Mouse (Mus musculus): ENCODE data around the gene Cadm4. TPM values are rescaled to one million over a fixed set of nuclear protein-coding genes. Genes with fewer than 3 reads are reported as not detected.

The Cadm4 gene
- polyA plus RNA-seq, 1 experiment, result 66.4 TPM

- peaks cover 4% of the 10 kb centered on the region; the same call in 1 of the 2 replicates for H3K4me1 ChIP-seq (ENCODE audit: control insufficient read depth, insufficient read depth, low read length)
- peak; percentile 24 for DNase-seq
These were observed 19.1 kb downstream of the Cadm4 start for GRCm38 (mm10) chr7:24500929-24501328.

GRCm38 (mm10) chr7:24501492-24501891, 19.7 kb downstream of the Cadm4 start:
- Histone ChIP-seq H3K27me3 (replicated peaks; ENCODE audit: control insufficient read depth, insufficient read depth, low read length) (no peaks in the 10 kb centered on the region), H3K27ac (ENCODE audit: insufficient read depth, low read depth, low read length) (no peak overlapping the region), H3K4me3 (ENCODE audit: insufficient read depth, low read depth, low read length) (no peak overlapping the region), H3K36me3 (ENCODE audit: control insufficient read depth, insufficient read depth, low read length) (no peaks in the 10 kb centered on the region), H3K4me1 (ENCODE audit: control insufficient read depth, insufficient read depth, low read length) (peaks cover 4% of the 10 kb centered on the region; the same call in 1 of the 2 replicates)
- peak; percentile 39 for DNase-seq
- TF ChIP-seq CTCF (conservative IDR thresholded peaks at IDR 0.05; ENCODE audit: insufficient read depth, insufficient read length, low read depth, low read length) (peak; percentile 31), POLR2A (IDR thresholded peaks at IDR 0.05; ENCODE audit: low read depth, low read length) (no peak)
- 67% methylated on average over 21 of the region's 21 CpGs for whole genome bisulfite sequencing

More at GRCm38 (mm10) chr7:24500929-24501328, 19.1 kb downstream of the Cadm4 start:
- Histone ChIP-seq H3K27ac (ENCODE audit: insufficient read depth, low read depth, low read length) (no peak overlapping the region), H3K27me3 (replicated peaks; ENCODE audit: control insufficient read depth, insufficient read depth, low read length) (no peaks in the 10 kb centered on the region), H3K36me3 (ENCODE audit: control insufficient read depth, insufficient read depth, low read length) (no peaks in the 10 kb centered on the region), H3K4me3 (ENCODE audit: insufficient read depth, low read depth, low read length) (no peak overlapping the region)
- no peak for TF ChIP-seq POLR2A (IDR thresholded peaks at IDR 0.05; ENCODE audit: low read depth, low read length)
- TF ChIP-seq CTCF (conservative IDR thresholded peaks at IDR 0.05; ENCODE audit: insufficient read depth, insufficient read length, low read depth, low read length), result peak; percentile 37
- 50% methylated on average over 7 of the region's 7 CpGs for WGBS

DNA sequence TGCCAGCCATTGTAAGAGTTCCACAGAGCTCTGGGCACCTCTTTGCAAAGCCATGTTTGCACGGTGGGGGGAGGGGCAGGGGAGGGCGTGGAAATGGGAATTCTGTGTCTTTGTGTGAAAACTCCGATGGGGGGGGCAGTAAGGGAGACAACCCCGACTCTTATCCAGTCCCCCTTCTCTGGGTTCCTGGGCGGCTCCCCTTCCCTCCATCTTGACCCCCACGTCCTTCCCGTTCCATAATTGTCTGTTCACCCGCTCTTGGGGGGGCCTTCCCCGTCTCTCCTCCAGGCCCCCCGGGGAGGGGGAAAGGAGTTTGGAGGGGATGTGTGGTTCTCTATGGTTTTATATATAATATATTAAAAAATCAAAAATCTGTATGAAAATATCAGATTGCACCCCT, 22.2 kb downstream of the Cadm4 start:
- DNase-seq, result no peak
- Histone ChIP-seq H3K4me1 (ENCODE audit: control insufficient read depth, insufficient read depth, low read length) (peaks cover 7% of the 10 kb centered on the region; the same call in 1 of the 2 replicates), H3K4me3 (ENCODE audit: insufficient read depth, low read depth, low read length) (no peak overlapping the region), H3K36me3 (ENCODE audit: control insufficient read depth, insufficient read depth, low read length) (no peaks in the 10 kb centered on the region), H3K27ac (ENCODE audit: insufficient read depth, low read depth, low read length) (no peak overlapping the region), H3K27me3 (replicated peaks; ENCODE audit: control insufficient read depth, insufficient read depth, low read length) (no peaks in the 10 kb centered on the region)
- 30% methylated on average over 10 of the region's 10 CpGs for WGBS
- TF ChIP-seq CTCF (conservative IDR thresholded peaks at IDR 0.05; ENCODE audit: insufficient read depth, insufficient read length, low read depth, low read length) (no peak), POLR2A (IDR thresholded peaks at IDR 0.05; ENCODE audit: low read depth, low read length) (no peak)

- no peak for DNase-seq
- no peaks in the 10 kb centered on the region for H3K36me3 ChIP-seq (ENCODE audit: control insufficient read depth, insufficient read depth, low read length)
- TF ChIP-seq POLR2A (IDR thresholded peaks at IDR 0.05; ENCODE audit: low read depth, low read length) (no peak), CTCF (conservative IDR thresholded peaks at IDR 0.05; ENCODE audit: insufficient read depth, insufficient read length, low read depth, low read length) (no peak)
- H3K4me1 ChIP-seq (ENCODE audit: control insufficient read depth, insufficient read depth, low read length), result peaks cover 11% of the 10 kb centered on the region; the same call in 1 of the 2 replicates
- H3K4me3 ChIP-seq (ENCODE audit: insufficient read depth, low read depth, low read length), result no peak overlapping the region
- 36% methylated on average over 4 of the region's 4 CpGs for whole genome bisulfite sequencing
- no peak overlapping the region for H3K27ac ChIP-seq (ENCODE audit: insufficient read depth, low read depth, low read length)
- no peaks in the 10 kb centered on the region for H3K27me3 ChIP-seq (replicated peaks; ENCODE audit: control insufficient read depth, insufficient read depth, low read length)
These were observed 23.0 kb downstream of the Cadm4 start for GRCm38 (mm10) chr7:24504868-24505267.

- no peak for DNase-seq
- TF ChIP-seq CTCF (conservative IDR thresholded peaks at IDR 0.05; ENCODE audit: insufficient read depth, insufficient read length, low read depth, low read length) (no peak), POLR2A (IDR thresholded peaks at IDR 0.05; ENCODE audit: low read depth, low read length) (no peak)
- no peak overlapping the region for H3K4me3 ChIP-seq (ENCODE audit: insufficient read depth, low read depth, low read length)
- H3K27ac ChIP-seq (ENCODE audit: insufficient read depth, low read depth, low read length), result peak overlapping the region; percentile 18; the same call in 1 of the 2 replicates
- 52% methylated on average over 15 of the region's 15 CpGs for WGBS
- H3K27me3 ChIP-seq (replicated peaks; ENCODE audit: control insufficient read depth, insufficient read depth, low read length), result no peaks in the 10 kb centered on the region
- H3K4me1 ChIP-seq (ENCODE audit: control insufficient read depth, insufficient read depth, low read length), result peaks cover 11% of the 10 kb centered on the region; the same call in 1 of the 2 replicates
- no peaks in the 10 kb centered on the region for H3K36me3 ChIP-seq (ENCODE audit: control insufficient read depth, insufficient read depth, low read length)
These were observed 23.7 kb downstream of the Cadm4 start for GRCm38 (mm10) chr7:24505447-24506064.

GRCm38 (mm10) chr7:24506065-24506459, 24.2 kb downstream of the Cadm4 start:
- H3K36me3 ChIP-seq (ENCODE audit: control insufficient read depth, insufficient read depth, low read length), result no peaks in the 10 kb centered on the region
- H3K4me3 ChIP-seq (ENCODE audit: insufficient read depth, low read depth, low read length), result no peak overlapping the region
- H3K27ac ChIP-seq (ENCODE audit: insufficient read depth, low read depth, low read length), result peak overlapping the region; percentile 90; the same call in 1 of the 2 replicates
- DNase-seq, result no peak
- TF ChIP-seq POLR2A (IDR thresholded peaks at IDR 0.05; ENCODE audit: low read depth, low read length) (no peak), CTCF (conservative IDR thresholded peaks at IDR 0.05; ENCODE audit: insufficient read depth, insufficient read length, low read depth, low read length) (no peak)
- no peaks in the 10 kb centered on the region for H3K27me3 ChIP-seq (replicated peaks; ENCODE audit: control insufficient read depth, insufficient read depth, low read length)
- peaks cover 11% of the 10 kb centered on the region; the same call in 1 of the 2 replicates for H3K4me1 ChIP-seq (ENCODE audit: control insufficient read depth, insufficient read depth, low read length)
- WGBS, result 20% methylated on average over 3 of the region's 3 CpGs

DNA sequence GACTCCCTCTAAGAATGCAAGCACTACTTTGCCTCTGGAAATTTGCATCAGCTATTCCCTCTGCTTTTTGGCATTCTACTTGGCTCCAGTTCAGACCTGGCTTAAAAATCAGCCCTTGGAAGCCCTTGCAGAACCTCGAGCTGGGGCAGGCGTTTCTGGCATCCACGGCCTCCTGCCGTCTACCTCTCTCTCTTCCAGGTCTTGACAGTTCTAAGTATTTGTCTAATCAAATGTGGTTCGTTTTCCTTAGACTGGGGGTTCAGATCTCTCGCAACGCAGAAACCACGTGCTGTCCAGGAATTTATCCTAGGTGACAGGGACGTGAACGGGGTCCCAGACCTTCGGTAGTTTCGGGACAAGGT, 24.6 kb downstream of the Cadm4 start:
- under 1% methylated on average over 12 of the region's 12 CpGs for WGBS
- H3K27ac ChIP-seq (ENCODE audit: insufficient read depth, low read depth, low read length), result peak overlapping the region; percentile 90
- peak; percentile 89 for DNase-seq
- H3K27me3 ChIP-seq (replicated peaks; ENCODE audit: control insufficient read depth, insufficient read depth, low read length), result no peaks in the 10 kb centered on the region
- peaks cover 11% of the 10 kb centered on the region; the same call in 1 of the 2 replicates for H3K4me1 ChIP-seq (ENCODE audit: control insufficient read depth, insufficient read depth, low read length)
- H3K4me3 ChIP-seq (ENCODE audit: insufficient read depth, low read depth, low read length), result peak overlapping the region; percentile 90
- H3K36me3 ChIP-seq (ENCODE audit: control insufficient read depth, insufficient read depth, low read length), result no peaks in the 10 kb centered on the region
- TF ChIP-seq POLR2A (IDR thresholded peaks at IDR 0.05; ENCODE audit: low read depth, low read length) (no peak), CTCF (conservative IDR thresholded peaks at IDR 0.05; ENCODE audit: insufficient read depth, insufficient read length, low read depth, low read length) (no peak)

Data from kidney, adult 2 months (tissue).